Mouse (Mus musculus): Measurements from ENCODE around the gene Plin3.
A peak's percentile ranks its signal among the peaks of the same experiment; 100 is the strongest.

DNA sequence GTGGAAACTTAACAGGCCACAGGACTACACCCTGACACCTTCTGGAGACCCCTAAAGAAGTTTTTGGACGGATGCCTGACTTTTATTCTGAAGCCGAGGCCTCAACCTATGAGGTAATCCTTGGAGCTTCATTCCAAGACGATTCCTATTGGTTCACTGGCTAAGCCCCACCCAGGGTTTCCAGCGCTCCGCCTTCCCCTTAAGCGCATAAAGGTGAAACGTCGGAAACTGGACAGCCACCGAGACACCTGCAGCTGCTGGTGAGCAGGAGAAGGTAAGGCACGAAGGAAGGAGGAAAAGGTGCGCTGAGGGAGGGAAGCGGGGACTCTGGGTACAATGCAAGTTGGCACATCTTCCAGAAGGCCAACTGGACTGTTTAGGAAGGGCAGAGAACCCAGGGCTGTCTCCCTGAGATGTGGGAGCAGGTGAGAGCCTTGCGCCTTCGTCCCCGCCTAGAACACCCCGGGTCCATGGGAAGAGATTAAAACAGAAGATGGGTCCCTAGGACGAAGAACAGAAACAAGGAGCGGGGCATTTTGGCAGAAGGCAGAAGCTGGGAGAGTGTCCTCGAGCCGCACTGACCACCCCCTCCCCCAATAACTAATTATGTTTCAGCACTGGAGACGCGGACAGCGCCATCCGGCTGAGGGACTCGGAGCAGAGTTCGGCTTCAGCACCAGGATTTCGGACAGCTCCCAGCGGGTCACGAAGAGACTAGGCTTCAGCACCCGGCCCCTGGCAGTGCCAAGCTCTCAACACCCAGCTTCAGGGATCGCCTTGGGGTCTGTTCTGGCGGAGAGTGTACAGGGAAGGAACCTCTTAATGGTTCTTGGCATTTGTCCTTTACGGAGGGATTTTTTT is 50.9 kb downstream of the Plin3 start:
- no peak for TF ChIP-seq POLR2A (IDR thresholded peaks at IDR 0.05; ENCODE audit: low read depth, low read length)
- 0 out of 2 replicates have a peak, but pooled peaks have one; percentile 25 for TF ChIP-seq CTCF (conservative IDR thresholded peaks at IDR 0.05; ENCODE audit: insufficient read depth, insufficient read length, low read depth, low read length)

Data from kidney, adult 2 months (tissue).